Mouse (Mus musculus) MEL (cell line): ENCODE measurements at regions not wholly inside any gene's neighbourhood (a gene's known extent, or its start where the extent isn't known, plus 50 kb on each side); places are given as distances from the start of the nearest gene placed in this dataset.

Experiments used
- DNase-seq: peaks from one replicate; pipeline ENCODE4 v3.0.0; 2011; ENCODE audit warnings: low read depth, low spot score
- H3K27ac ChIP-seq: 2 replicates; pipeline ENCODE4 v1.5.1; 2012; ENCODE audit warnings: low read depth, mild to moderate bottlenecking, control low read depth, low read length, moderate library complexity; ENCODE audit not compliant: control insufficient read depth
- H3K27me3 ChIP-seq, 2 experiments: fragments of 150-350 bp in 1 of 2; sonication (generic) in 1 of 2; 2 replicates each; pipeline ENCODE4 v1.6.1; 2012; ENCODE audit warnings: low read length in 2 of 2, mild to moderate bottlenecking in 2 of 2, improper control_type of control experiment in 1 of 2, moderate library complexity in 1 of 2; ENCODE audit not compliant: insufficient read depth in 2 of 2, control insufficient read depth in 1 of 2
- H3K36me3 ChIP-seq, 2 experiments: 2 replicates each; pipeline ENCODE4 v1.6.1; 2012 to 2014; ENCODE audit warnings: low read length in 2 of 2, improper control_type of control experiment in 1 of 2, inconsistent platforms in 1 of 2, mild to moderate bottlenecking in 1 of 2; ENCODE audit not compliant: insufficient read depth in 2 of 2, control insufficient read depth in 1 of 2
- H3K4me1 ChIP-seq, 2 experiments: fragments of 150-350 bp in 1 of 2; sonication (generic) in 1 of 2; 2 replicates each; pipeline ENCODE4 v1.6.1; 2012; ENCODE audit warnings: low read length in 2 of 2, improper control_type of control experiment in 1 of 2, mild to moderate bottlenecking in 1 of 2; ENCODE audit not compliant: insufficient read depth in 2 of 2, control insufficient read depth in 1 of 2
- H3K4me3 ChIP-seq, 2 experiments: fragments of 150-350 bp in 1 of 2; sonication (generic) in 1 of 2; 2 replicates each; pipeline ENCODE4 v1.5.1; 2012; ENCODE audit warnings: low read depth in 2 of 2, low read length in 2 of 2, mild to moderate bottlenecking in 2 of 2, moderate library complexity in 2 of 2, control low read depth in 1 of 2, improper control_type of control experiment in 1 of 2; ENCODE audit not compliant: control insufficient read depth in 1 of 2, insufficient read depth in 1 of 2
- H3K79me2 ChIP-seq: 2 replicates; pipeline ENCODE4 v1.6.1; 2012; ENCODE audit warnings: mild to moderate bottlenecking, low read length, moderate library complexity; ENCODE audit not compliant: control insufficient read depth, poor library complexity, insufficient read depth
- H3K9ac ChIP-seq: 2 replicates; pipeline ENCODE4 v1.6.1; 2012; ENCODE audit warnings: low read depth, mild to moderate bottlenecking, control low read depth, low read length, moderate library complexity; ENCODE audit not compliant: control insufficient read depth, poor library complexity, severe bottlenecking
- H3K9me3 ChIP-seq: fragments of 150-350 bp; sonication (generic); replicated peaks from 2 replicates; pipeline ENCODE4 v1.6.1; 2012; ENCODE audit warnings: mild to moderate bottlenecking, low read length, improper control_type of control experiment, moderate library complexity; ENCODE audit not compliant: insufficient read depth
- CHD1 ChIP-seq: IDR thresholded peaks from 2 replicates; pipeline ENCODE4 v1.6.1; 2012; ENCODE audit warnings: low read depth, mild to moderate bottlenecking, inconsistent platforms, low read length, improper control_type of control experiment
- CTCF ChIP-seq, 3 experiments: IDR thresholded peaks in 2 of 3; conservative IDR thresholded peaks in 1 of 3; 2 replicates each; pipeline ENCODE4 v1.5.1; 2011 to 2012; ENCODE audit warnings: low read length in 3 of 3, low read depth in 2 of 3, mild to moderate bottlenecking in 2 of 3, improper control_type of control experiment in 1 of 3, inconsistent platforms in 1 of 3, mixed read lengths in 1 of 3, moderate library complexity in 1 of 3; ENCODE audit not compliant: control insufficient read depth in 1 of 3, insufficient read depth in 1 of 3, poor library complexity in 1 of 3, severe bottlenecking in 1 of 3
- E2F4 ChIP-seq: IDR thresholded peaks from 2 replicates; pipeline ENCODE4 v1.6.1; 2011; ENCODE audit warnings: low read depth, low read length, improper control_type of control experiment, borderline replicate concordance
- EP300 ChIP-seq, 2 experiments: IDR thresholded peaks; 2 replicates each; pipeline ENCODE4 v1.6.1; 2011; ENCODE audit warnings: improper control_type of control experiment in 2 of 2, low read length in 2 of 2, low read depth in 1 of 2, mild to moderate bottlenecking in 1 of 2
- ETS1 ChIP-seq: IDR thresholded peaks from 2 replicates; pipeline ENCODE4 v1.6.1; 2012; ENCODE audit warnings: low read depth, mild to moderate bottlenecking, inconsistent platforms, low read length, improper control_type of control experiment, moderate library complexity
- GABPA ChIP-seq: IDR thresholded peaks from 2 replicates; pipeline ENCODE4 v1.6.1; 2012; ENCODE audit warnings: low read depth, mild to moderate bottlenecking, inconsistent platforms, low read length, improper control_type of control experiment, moderate library complexity
- HCFC1 ChIP-seq: IDR thresholded peaks from 2 replicates; pipeline ENCODE4 v1.6.1; 2012; ENCODE audit warnings: low read depth, mild to moderate bottlenecking, inconsistent platforms, low read length, improper control_type of control experiment, moderate library complexity
- KAT2A ChIP-seq: conservative IDR thresholded peaks from 2 replicates; pipeline ENCODE4 v1.6.1; 2012; ENCODE audit warnings: low read depth, low read length, improper control_type of control experiment, inconsistent platforms
- MAFK ChIP-seq: IDR thresholded peaks from 2 replicates; pipeline ENCODE4 v1.6.1; 2011; ENCODE audit warnings: low read depth, mild to moderate bottlenecking, low read length, improper control_type of control experiment, borderline replicate concordance
- MAX ChIP-seq: IDR thresholded peaks from 2 replicates; pipeline ENCODE4 v1.6.1; 2011; ENCODE audit warnings: low read length, improper control_type of control experiment
- MEF2A ChIP-seq: IDR thresholded peaks from 2 replicates; pipeline ENCODE4 v1.6.1; 2014; ENCODE audit warnings: low read depth, mild to moderate bottlenecking, inconsistent platforms, low read length, improper control_type of control experiment; ENCODE audit not compliant: poor library complexity, insufficient replicate concordance, severe bottlenecking; ENCODE audit errors: extremely low read depth
- MYB ChIP-seq: IDR thresholded peaks from 2 replicates; pipeline ENCODE4 v1.6.1; 2011; ENCODE audit warnings: mild to moderate bottlenecking, low read depth, low read length, improper control_type of control experiment
- MYC ChIP-seq: IDR thresholded peaks from 2 replicates; pipeline ENCODE4 v1.6.1; 2011; ENCODE audit warnings: low read depth, mild to moderate bottlenecking, low read length, improper control_type of control experiment, moderate library complexity
- NELFE ChIP-seq: IDR thresholded peaks from 2 replicates; pipeline ENCODE4 v1.6.1; 2011; ENCODE audit warnings: low read depth, low read length, improper control_type of control experiment
- NRF1 ChIP-seq: IDR thresholded peaks from 2 replicates; pipeline ENCODE4 v1.6.1; 2014; ENCODE audit warnings: low read depth, mild to moderate bottlenecking, inconsistent platforms, low read length, improper control_type of control experiment, moderate library complexity; ENCODE audit not compliant: poor library complexity, insufficient read depth, severe bottlenecking
- POLR2AphosphoS2 ChIP-seq: IDR thresholded peaks from 2 replicates; pipeline ENCODE4 v1.6.1; 2011; ENCODE audit warnings: low read length, improper control_type of control experiment
- RAD21 ChIP-seq: IDR thresholded peaks from 2 replicates; pipeline ENCODE4 v1.6.1; 2011; ENCODE audit warnings: mild to moderate bottlenecking, low read depth, low read length, improper control_type of control experiment
- RCOR1 ChIP-seq: IDR thresholded peaks from 2 replicates; pipeline ENCODE4 v1.6.1; 2012; ENCODE audit warnings: low read depth, mild to moderate bottlenecking, inconsistent platforms, low read length, improper control_type of control experiment
- SMC3 ChIP-seq: IDR thresholded peaks from 2 replicates; pipeline ENCODE4 v1.6.1; 2011; ENCODE audit warnings: low read depth, low read length, improper control_type of control experiment
- TAL1 ChIP-seq: IDR thresholded peaks from 2 replicates; pipeline ENCODE4 v1.6.1; 2012; ENCODE audit warnings: mild to moderate bottlenecking, inconsistent platforms, low read length, moderate library complexity, mixed read lengths
- TCF12 ChIP-seq: IDR thresholded peaks from 2 replicates; pipeline ENCODE4 v1.6.1; 2014; ENCODE audit warnings: low read depth, mild to moderate bottlenecking, inconsistent platforms, low read length, improper control_type of control experiment, moderate library complexity
- UBTF ChIP-seq: IDR thresholded peaks from 2 replicates; pipeline ENCODE4 v1.6.1; 2012; ENCODE audit warnings: low read depth, mild to moderate bottlenecking, inconsistent platforms, low read length, improper control_type of control experiment, moderate library complexity, borderline replicate concordance; ENCODE audit not compliant: insufficient read depth
- ZKSCAN1 ChIP-seq: IDR thresholded peaks from 2 replicates; pipeline ENCODE4 v1.6.1; 2012; ENCODE audit warnings: low read depth, mild to moderate bottlenecking, inconsistent platforms, low read length, improper control_type of control experiment, moderate library complexity
- ZNF384 ChIP-seq: IDR thresholded peaks from 2 replicates; pipeline ENCODE4 v1.6.1; 2012; ENCODE audit warnings: low read depth, mild to moderate bottlenecking, inconsistent platforms, low read length, improper control_type of control experiment

GRCm38 (mm10) chr9:47423462-47423832 is 106.5 kb upstream of the Cadm1 start:
- Histone ChIP-seq H3K27me3 (no peaks in the 10 kb centered on the region), H3K36me3 (no peaks in the 10 kb centered on the region), H3K9ac (no peak overlapping the region), H3K4me3 (no peak overlapping the region), H3K27ac (no peak overlapping the region), H3K9me3 (no peaks in the 10 kb centered on the region), H3K79me2 (no peaks in the 10 kb centered on the region), H3K4me1 (no peaks in the 10 kb centered on the region)
- DNase-seq = no peak
- TF ChIP-seq ZKSCAN1 (no peak), GABPA (no peak), TAL1 (no peak), MAX (no peak), RCOR1 (no peak), RAD21 (no peak), NELFE (no peak), POLR2AphosphoS2 (no peak), MYB (no peak), HCFC1 (no peak)
- TF ChIP-seq, all 39 proteins: peak for 0

DNA sequence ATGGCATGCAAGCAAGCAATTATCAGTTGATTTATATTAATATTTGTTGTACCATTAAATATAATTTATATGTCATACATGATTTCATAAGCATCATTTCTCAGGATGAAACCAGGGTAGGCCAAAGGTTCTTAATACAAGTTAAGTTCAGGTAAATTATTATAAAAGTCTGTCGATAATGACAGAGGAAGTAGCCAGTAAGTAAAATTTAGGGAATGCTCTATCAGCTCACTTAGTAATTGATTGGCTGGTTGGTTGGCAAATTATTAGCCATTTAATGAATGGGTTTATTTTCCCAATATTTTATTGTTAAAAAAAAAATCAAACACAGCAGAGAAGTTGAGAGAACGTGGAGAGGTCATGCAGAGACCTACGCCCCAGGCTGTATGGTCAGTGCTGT is 105.8 kb upstream of the Cadm1 start:
- no peaks in the 10 kb centered on the region; a peak in 1 of 4 replicates for H3K36me3 ChIP-seq
- H3K4me1 ChIP-seq = peaks cover 0 to 2% of the 10 kb centered on the region in 2 experiments; a peak in 1 of 4 replicates
- H3K79me2 ChIP-seq = no peaks in the 10 kb centered on the region
- no peak for DNase-seq
- H3K27ac ChIP-seq = no peak overlapping the region
- no peak for TF ChIP-seq CHD1
- TF ChIP-seq NELFE = no peak
- TF ChIP-seq MYC = no peak
- TF ChIP-seq ETS1 = no peak
- TF ChIP-seq MYB = no peak
- no peak for TF ChIP-seq KAT2A
- no peak for TF ChIP-seq MAFK
- no peak for TF ChIP-seq TAL1
- no peak for TF ChIP-seq RAD21
- no peak for TF ChIP-seq MEF2A
- no peak for TF ChIP-seq SMC3
- no peak for TF ChIP-seq POLR2AphosphoS2
- TF ChIP-seq TCF12 = no peak
- no peak for TF ChIP-seq CTCF (IDR thresholded peaks at IDR 0.05 in 2 of 3, conservative IDR thresholded peaks at IDR 0.05 in 1 of 3; ENCODE audit: control insufficient read depth in 1 of 3, insufficient read depth in 1 of 3, low read depth in 2 of 3, low read length in 3 of 3, poor library complexity in 1 of 3, severe bottlenecking in 1 of 3)
- TF ChIP-seq EP300 (IDR thresholded peaks at IDR 0.05; ENCODE audit: low read depth in 1 of 2, low read length in 2 of 2) = no peak
- no peak for TF ChIP-seq E2F4
- no peak for TF ChIP-seq NRF1
- no peak for TF ChIP-seq ZNF384
- no peak for TF ChIP-seq UBTF
- H3K27me3 ChIP-seq = no peaks in the 10 kb centered on the region
- H3K9me3 ChIP-seq = no peaks in the 10 kb centered on the region
- no peak overlapping the region for H3K4me3 ChIP-seq
- H3K9ac ChIP-seq = no peak overlapping the region
